Mouse (Mus musculus) adrenal gland (tissue): ENCODE measurements around the gene Tanc2.

Experiments used
- intact Hi-C: fragments of 180-260 bp; cut with DNase I; formaldehyde crosslinking; loops from one replicate; pipeline ENCODE4 v1.15.1; 2025

Gene Tanc2

DNA sequence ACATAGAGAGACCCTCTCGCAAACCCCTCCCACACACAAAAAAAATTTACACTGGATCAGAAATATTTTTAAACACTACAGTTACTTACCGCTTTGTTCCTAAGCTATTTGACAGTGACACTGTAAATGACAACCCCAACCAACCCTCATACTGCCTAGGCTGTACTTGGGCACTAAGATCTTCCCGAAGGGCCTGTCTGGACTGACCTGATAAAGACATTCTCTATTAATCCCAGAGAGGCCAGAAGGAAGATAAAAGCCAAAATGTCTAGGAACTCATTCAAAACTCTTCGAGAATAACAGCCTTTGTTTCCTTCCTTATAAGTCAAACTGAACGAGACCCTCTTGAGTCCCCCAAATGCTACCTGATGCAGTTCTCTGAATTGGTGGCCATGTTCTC, 331.5 kb downstream of the Tanc2 start:
- intact Hi-C loops: no loop called here

DNA sequence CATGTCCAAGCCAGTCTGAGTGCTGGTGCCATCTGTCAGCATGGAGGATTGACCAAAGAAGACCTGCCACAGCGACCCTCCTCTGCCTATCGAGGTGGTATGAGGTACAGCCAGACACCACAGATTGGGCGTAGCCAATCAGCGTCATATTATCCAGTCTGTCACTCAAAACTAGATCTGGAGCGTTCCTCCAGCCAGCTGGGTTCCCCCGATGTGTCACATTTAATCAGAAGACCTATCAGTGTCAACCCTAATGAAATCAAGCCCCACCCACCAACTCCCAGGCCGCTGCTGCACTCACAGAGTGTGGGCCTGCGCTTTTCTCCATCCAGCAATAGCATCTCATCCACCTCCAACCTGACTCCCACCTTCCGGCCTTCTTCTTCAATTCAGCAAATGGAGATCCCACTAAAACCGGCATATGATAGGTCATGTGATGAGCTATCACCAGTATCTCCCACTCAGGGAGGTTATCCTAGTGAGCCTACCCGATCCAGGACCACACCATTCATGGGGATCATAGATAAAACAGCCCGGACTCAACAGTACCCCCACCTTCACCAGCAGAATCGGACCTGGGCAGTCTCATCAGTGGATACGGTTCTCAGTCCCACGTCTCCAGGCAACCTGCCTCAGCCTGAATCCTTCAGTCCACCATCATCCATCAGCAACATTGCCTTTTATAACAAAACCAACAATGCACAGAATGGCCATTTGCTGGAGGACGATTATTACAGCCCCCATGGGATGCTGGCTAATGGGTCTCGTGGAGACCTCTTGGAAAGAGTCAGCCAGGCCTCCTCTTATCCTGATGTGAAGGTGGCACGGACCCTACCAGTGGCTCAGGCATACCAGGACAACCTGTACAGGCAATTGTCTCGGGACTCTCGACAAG, 333.2 kb downstream of the Tanc2 start:
- intact Hi-C loops: no loop called here

- intact Hi-C loops: loop anchor here (2.0 kb wide), 2 partner anchors 41 to 99 kb away; no protein-coding TSS in a partner anchor
Measured at GRCm38 (mm10) chr11:105927065-105928030, 337.6 kb downstream of the Tanc2 start.

GRCm38 (mm10) chr11:105928171-105928570, 338.4 kb downstream of the Tanc2 start:
- intact Hi-C loops: no loop called here

GRCm38 (mm10) chr11:105931380-105931779, 341.6 kb downstream of the Tanc2 start:
- intact Hi-C loops: loop anchor here (2.0 kb wide), 1 partner anchor 145 kb away; no protein-coding TSS in a partner anchor

GRCm38 (mm10) chr11:105933746-105934145, 344.0 kb downstream of the Tanc2 start:
- intact Hi-C loops: no loop called here

DNA sequence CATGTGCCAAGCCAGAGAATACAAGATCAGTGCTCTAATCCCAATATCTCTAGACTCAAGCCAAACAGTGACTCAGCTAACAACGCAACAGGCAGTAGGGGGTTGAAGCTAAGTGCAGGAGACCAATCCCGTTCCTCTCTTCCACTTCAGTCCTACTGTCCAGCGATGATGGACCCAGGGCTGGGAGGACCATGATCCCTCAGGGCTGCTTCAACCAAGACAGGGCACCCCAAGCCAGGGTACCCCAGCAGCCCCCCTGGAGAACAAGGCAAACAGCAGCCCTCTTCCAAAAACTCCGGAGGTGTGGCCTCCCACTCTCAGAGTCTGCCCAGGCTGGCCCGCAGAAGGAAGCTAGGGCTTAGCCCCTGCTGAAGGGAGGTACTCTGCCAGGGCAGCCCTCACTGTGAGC, 344.5 kb downstream of the Tanc2 start:
- intact Hi-C loops: no loop called here

DNA sequence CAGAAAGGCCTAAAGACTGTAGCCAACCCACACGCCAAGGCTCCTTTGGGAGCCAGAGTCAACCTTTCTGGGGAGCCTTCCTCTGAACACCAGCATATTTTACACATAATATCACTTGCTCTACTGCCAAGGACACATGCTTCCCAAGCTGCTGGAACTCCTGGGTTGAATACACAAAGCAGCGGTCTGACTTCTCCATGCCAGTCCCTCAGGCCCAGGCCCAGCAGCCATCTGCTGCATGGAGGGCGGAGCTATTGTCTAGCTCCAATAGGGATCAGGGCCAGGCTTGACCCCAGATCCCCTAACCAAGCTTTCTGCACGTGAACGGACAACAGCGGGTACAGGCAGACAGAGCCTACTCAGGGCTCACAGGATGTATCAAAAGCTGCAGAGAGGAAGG, 345.0 kb downstream of the Tanc2 start:
- intact Hi-C loops: no loop called here

GRCm38 (mm10) chr11:105935496-105935895, 345.7 kb downstream of the Tanc2 start:
- intact Hi-C loops: no loop called here

- intact Hi-C loops: no loop called here
Measured at GRCm38 (mm10) chr11:105936200-105936599, 346.4 kb downstream of the Tanc2 start.

DNA sequence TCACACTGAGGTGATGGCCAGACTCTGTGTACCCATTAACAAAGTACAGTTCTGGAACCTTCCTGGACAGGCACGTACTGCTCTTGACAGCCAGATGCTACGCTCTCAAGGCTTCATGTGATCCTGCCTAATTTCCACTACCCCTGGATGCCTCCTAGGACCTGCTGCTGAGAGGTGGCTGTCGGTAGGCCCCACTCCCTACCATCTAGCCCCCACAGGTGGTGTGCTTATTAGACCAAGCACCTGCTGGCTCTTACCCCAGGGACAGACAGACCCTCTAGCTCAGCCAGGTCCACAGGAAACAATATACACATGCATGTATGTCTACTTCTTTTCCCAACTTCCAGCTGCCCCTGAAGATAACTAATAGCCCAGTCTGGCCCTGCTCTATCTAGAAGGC, 347.2 kb downstream of the Tanc2 start:
- intact Hi-C loops: no loop called here

GRCm38 (mm10) chr11:105938771-105939170, 349.0 kb downstream of the Tanc2 start:
- intact Hi-C loops: no loop called here

GRCm38 (mm10) chr11:105941973-105942372, 352.2 kb downstream of the Tanc2 start:
- intact Hi-C loops: no loop called here

DNA sequence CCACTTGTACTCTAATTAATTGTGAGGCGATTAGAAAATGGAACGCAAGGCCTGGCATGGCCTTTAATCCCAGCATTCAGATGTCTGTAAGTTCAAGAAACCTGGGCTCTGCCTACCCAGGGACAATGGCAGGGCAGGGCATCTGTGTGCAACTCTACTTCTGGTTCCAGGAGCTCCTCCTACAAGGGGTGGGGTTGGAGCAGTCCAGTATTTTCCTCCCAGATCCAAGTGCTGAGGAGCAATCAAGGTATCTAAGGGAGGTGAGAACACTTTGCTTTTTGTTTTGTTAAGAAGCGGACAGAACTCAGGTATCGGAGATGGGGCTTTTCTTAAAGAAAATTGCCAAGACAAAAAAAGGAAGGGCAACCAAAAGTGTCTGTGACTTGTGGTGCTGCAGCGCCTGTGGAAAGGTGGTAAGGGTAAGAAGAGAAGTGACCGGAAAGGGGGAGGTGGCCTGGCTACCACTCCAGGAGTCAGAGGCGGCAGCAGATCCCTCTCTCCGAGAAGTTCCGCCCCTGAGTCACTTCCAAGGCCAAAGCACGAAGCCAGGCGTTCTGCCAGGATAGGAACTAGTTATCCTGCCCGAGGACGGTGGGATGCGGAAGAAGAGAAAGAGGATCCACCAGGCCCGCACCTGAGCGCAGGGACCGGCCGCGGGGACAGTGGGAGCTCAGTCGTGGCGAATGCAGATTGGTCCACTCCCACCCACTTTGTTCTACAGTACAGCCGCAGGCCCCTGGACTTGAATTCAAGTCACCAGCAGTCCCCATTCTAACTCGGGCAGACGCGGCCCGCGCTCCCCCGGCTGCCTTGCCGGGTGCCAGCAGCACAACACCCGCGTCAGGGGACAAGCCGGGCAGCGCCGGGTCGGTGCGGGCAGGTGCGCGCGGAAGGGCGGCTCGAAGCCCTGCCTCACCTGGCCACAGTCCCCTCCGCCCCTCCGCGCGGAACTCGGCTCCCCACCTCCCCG, 353.6 kb downstream of the Tanc2 start:
- intact Hi-C loops: no loop called here

- intact Hi-C loops: no loop called here
Measured at GRCm38 (mm10) chr11:105944126-105944621, 354.4 kb downstream of the Tanc2 start.

DNA sequence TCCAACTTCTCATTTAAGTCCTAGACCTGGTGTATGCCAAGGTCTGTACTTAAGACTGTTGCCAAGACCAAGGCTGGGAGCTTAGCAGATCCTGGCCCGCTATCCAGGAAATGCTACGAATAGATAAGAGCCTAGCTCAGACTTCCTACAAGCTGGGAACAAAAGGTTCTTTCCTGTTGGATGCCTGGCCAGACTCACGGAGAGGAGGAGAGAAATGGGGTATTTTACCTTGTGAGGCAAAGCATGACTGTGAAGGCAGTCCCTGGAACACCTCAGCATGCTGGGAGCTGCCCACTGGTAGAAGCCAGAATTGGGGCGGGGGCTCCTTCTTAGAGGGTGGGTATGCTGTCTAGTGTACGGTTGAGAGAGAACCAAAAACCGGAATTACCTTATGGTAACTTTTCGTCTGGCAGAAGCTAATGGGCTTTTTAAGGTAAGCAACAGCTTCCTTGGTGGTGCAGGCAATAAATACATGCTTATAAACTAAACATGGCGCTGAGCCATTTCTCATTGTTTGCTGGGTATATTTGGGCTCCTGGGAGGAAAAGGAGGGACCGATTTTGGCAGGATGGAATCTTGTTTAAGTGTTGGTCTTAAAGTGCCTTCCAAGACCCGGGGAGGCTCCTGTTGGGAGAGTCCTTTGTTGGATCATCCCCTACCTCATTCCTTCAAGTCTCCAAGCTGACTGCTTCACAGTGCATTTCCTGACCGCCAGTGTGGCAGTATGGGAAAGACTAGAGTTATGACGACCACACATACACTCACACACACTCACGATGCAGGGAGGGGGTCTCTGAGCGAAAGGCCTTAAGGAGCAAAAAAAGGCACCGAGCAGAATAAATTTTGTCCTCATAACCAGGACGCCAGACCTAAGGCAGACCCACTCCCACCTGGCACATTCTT, 355.2 kb downstream of the Tanc2 start:
- intact Hi-C loops: no loop called here

DNA sequence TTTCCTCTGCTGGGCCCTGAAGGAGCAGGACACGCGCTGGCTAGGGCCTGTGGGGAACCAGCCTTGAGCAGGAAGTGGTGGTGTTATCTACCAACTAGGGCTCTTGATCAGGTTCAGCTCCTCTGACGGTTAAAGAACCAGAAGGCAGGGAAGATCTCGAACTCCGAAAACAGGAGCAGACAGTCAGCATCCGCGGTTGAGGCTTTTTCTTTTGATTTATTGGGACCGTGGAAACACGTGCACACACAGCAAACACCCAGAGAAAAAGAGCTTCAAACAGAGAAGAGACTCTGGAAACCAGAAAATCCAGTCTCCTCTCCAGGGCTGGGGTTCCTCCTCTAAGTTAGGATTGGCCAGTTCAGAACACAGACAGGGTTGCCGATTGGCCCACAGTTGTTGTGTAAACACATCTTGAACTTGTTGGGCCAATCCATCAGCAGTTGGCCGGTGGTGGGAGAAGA, 356.9 kb downstream of the Tanc2 start:
- intact Hi-C loops: no loop called here

DNA sequence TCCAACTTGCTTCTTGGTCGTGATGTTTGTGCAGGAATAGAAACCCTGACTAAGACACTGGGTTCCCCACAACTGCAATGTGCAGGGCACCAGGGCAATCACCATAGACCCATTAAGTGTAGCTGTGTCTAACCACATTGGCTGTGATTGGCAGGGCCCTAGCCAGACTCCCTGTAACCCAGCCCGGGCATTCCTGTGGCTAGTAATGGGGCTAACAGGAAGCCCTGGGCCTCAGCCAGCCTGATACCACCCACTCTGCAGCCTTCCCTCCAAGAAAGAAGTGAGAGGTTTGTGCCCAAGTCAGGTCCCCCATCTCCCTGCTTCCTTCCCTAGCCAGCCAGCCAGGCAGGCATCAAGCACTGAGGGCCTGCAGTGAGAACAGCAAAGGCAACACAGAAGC, 358.5 kb downstream of the Tanc2 start:
- intact Hi-C loops: no loop called here

DNA sequence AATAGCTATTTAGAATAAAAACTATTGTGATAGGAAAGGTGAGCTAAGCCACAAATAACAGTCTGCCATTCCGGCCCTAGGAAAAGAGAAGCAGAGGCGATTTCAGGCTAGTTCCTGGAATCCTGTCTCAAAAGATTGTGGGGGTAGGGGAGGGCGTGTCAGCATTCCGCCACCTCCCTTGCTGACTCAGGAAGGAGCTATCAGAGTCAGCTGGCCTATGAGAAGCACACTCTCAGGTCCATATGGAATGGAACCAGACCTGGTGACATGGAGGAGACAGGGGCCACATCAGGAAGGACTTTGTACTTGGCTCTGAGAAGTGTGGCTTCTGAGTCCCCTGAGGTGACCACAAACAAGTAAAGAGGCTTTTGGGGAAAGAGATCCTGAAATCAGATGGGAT, 360.7 kb downstream of the Tanc2 start:
- intact Hi-C loops: no loop called here
